Mouse (Mus musculus): ENCODE data around the gene Ppm1l. TPM values are rescaled to one million over a fixed set of nuclear protein-coding genes. Genes with fewer than 3 reads are reported as not detected.

Ppm1l gene
- polyA plus RNA-seq, 3 experiments from 2014 or later: 0.06 to 4.4 (median 3.0) TPM

DNA sequence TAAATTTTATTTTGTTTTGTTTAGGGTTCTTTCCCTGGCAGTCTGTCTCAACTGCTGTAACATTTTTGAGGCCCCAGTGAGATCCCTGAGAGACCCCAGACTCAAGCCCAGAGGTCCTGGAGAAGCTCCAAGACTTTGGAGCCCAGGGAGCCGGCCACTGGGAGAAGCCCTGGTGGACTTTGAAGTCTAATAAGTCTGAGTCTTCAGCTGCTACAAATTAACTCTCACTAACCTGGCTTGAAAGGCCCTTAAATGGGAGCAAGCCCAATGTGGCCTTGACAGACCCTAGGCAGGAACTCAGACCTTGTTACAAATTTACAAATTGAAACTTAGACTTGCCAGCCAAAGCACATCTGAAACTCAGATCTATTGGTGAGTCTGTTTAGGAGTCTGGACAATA is 290.8 kb downstream of the Ppm1l start:
- ATAC-seq: no peak

DNA sequence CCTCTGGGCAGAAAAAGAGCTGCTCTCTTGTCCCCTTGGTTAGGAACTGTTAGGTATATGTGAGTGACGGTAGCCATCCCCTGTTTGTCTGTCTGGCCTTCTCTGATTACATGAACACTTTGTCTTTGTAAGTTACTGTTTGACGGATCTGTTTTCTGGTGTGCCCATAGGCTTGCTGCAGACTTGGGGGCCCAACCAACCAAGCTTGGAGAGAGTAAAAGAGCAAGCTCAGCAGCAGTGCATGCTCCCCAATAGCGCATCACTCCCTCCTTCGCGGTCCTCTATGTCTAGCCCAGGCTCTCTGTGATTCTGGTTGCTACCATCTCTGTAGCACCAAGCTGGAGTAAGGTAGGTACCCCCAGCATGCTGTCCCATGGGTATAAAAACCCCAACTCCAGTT is 291.2 kb downstream of the Ppm1l start:
- ATAC-seq: no peak

Other genes starting within 250 kb of the Ppm1l start
- 10 to 100 TPM; 24.3 to 36.3 (median 28.2) TPM for gene Kpna4, start 189.7 kb upstream of the Ppm1l start, polyA plus RNA-seq (2017; shearing (Covaris generic))
- not detected for gene Arl14, start 94.4 kb upstream of the Ppm1l start, polyA plus RNA-seq (2017; shearing (Covaris generic))

Measured in inflammation-experienced regulatory T-cells, adult 6 months (primary cell).